Mouse (Mus musculus) MEL (cell line): ENCODE measurements around the gene Gm4756. TPM values are rescaled to one million over a fixed set of nuclear protein-coding genes. Genes with fewer than 3 reads are reported as not detected.
"Not testable (repeated sequence)": the region's sequence is repeated elsewhere in the genome, so short reads cannot be mapped to it uniquely, and the experiment has no call there.

ENCODE experiments used
- DNase-seq: peaks from one replicate; pipeline ENCODE4 v3.0.0; 2011; ENCODE audit warnings: low read depth, low spot score
- H3K27ac ChIP-seq: 2 replicates; pipeline ENCODE4 v1.5.1; 2012; ENCODE audit warnings: low read depth, mild to moderate bottlenecking, control low read depth, low read length, moderate library complexity; ENCODE audit not compliant: control insufficient read depth
- H3K27me3 ChIP-seq, 2 experiments: fragments of 150-350 bp in 1 of 2; sonication (generic) in 1 of 2; 2 replicates each; pipeline ENCODE4 v1.6.1; 2012; ENCODE audit warnings: low read length in 2 of 2, mild to moderate bottlenecking in 2 of 2, improper control_type of control experiment in 1 of 2, moderate library complexity in 1 of 2; ENCODE audit not compliant: insufficient read depth in 2 of 2, control insufficient read depth in 1 of 2
- H3K36me3 ChIP-seq, 2 experiments: 2 replicates each; pipeline ENCODE4 v1.6.1; 2012 to 2014; ENCODE audit warnings: low read length in 2 of 2, improper control_type of control experiment in 1 of 2, inconsistent platforms in 1 of 2, mild to moderate bottlenecking in 1 of 2; ENCODE audit not compliant: insufficient read depth in 2 of 2, control insufficient read depth in 1 of 2
- H3K4me1 ChIP-seq, 2 experiments: fragments of 150-350 bp in 1 of 2; sonication (generic) in 1 of 2; 2 replicates each; pipeline ENCODE4 v1.6.1; 2012; ENCODE audit warnings: low read length in 2 of 2, improper control_type of control experiment in 1 of 2, mild to moderate bottlenecking in 1 of 2; ENCODE audit not compliant: insufficient read depth in 2 of 2, control insufficient read depth in 1 of 2
- H3K4me3 ChIP-seq, 2 experiments: fragments of 150-350 bp in 1 of 2; sonication (generic) in 1 of 2; 2 replicates each; pipeline ENCODE4 v1.5.1; 2012; ENCODE audit warnings: low read depth in 2 of 2, low read length in 2 of 2, mild to moderate bottlenecking in 2 of 2, moderate library complexity in 2 of 2, control low read depth in 1 of 2, improper control_type of control experiment in 1 of 2; ENCODE audit not compliant: control insufficient read depth in 1 of 2, insufficient read depth in 1 of 2
- H3K79me2 ChIP-seq: 2 replicates; pipeline ENCODE4 v1.6.1; 2012; ENCODE audit warnings: mild to moderate bottlenecking, low read length, moderate library complexity; ENCODE audit not compliant: control insufficient read depth, poor library complexity, insufficient read depth
- H3K9ac ChIP-seq: 2 replicates; pipeline ENCODE4 v1.6.1; 2012; ENCODE audit warnings: low read depth, mild to moderate bottlenecking, control low read depth, low read length, moderate library complexity; ENCODE audit not compliant: control insufficient read depth, poor library complexity, severe bottlenecking
- H3K9me3 ChIP-seq: fragments of 150-350 bp; sonication (generic); replicated peaks from 2 replicates; pipeline ENCODE4 v1.6.1; 2012; ENCODE audit warnings: mild to moderate bottlenecking, low read length, improper control_type of control experiment, moderate library complexity; ENCODE audit not compliant: insufficient read depth
- BHLHE40 ChIP-seq: IDR thresholded peaks from 2 replicates; pipeline ENCODE4 v1.6.1; 2012; ENCODE audit warnings: low read depth, mild to moderate bottlenecking, inconsistent platforms, low read length, improper control_type of control experiment, borderline replicate concordance
- CHD1 ChIP-seq: IDR thresholded peaks from 2 replicates; pipeline ENCODE4 v1.6.1; 2012; ENCODE audit warnings: low read depth, mild to moderate bottlenecking, inconsistent platforms, low read length, improper control_type of control experiment
- CHD2 ChIP-seq: IDR thresholded peaks from 2 replicates; pipeline ENCODE4 v1.6.1; 2011; ENCODE audit warnings: low read length, improper control_type of control experiment
- CTCF ChIP-seq, 3 experiments: IDR thresholded peaks in 2 of 3; conservative IDR thresholded peaks in 1 of 3; 2 replicates each; pipeline ENCODE4 v1.5.1; 2011 to 2012; ENCODE audit warnings: low read length in 3 of 3, low read depth in 2 of 3, mild to moderate bottlenecking in 2 of 3, improper control_type of control experiment in 1 of 3, inconsistent platforms in 1 of 3, mixed read lengths in 1 of 3, moderate library complexity in 1 of 3; ENCODE audit not compliant: control insufficient read depth in 1 of 3, insufficient read depth in 1 of 3, poor library complexity in 1 of 3, severe bottlenecking in 1 of 3
- ELF1 ChIP-seq: IDR thresholded peaks from 2 replicates; pipeline ENCODE4 v1.6.1; 2014; ENCODE audit warnings: low read depth, mild to moderate bottlenecking, inconsistent platforms, low read length, improper control_type of control experiment, moderate library complexity
- EP300 ChIP-seq, 2 experiments: IDR thresholded peaks; 2 replicates each; pipeline ENCODE4 v1.6.1; 2011; ENCODE audit warnings: improper control_type of control experiment in 2 of 2, low read length in 2 of 2, low read depth in 1 of 2, mild to moderate bottlenecking in 1 of 2
- GABPA ChIP-seq: IDR thresholded peaks from 2 replicates; pipeline ENCODE4 v1.6.1; 2012; ENCODE audit warnings: low read depth, mild to moderate bottlenecking, inconsistent platforms, low read length, improper control_type of control experiment, moderate library complexity
- HCFC1 ChIP-seq: IDR thresholded peaks from 2 replicates; pipeline ENCODE4 v1.6.1; 2012; ENCODE audit warnings: low read depth, mild to moderate bottlenecking, inconsistent platforms, low read length, improper control_type of control experiment, moderate library complexity
- JUND ChIP-seq: IDR thresholded peaks from 2 replicates; pipeline ENCODE4 v1.6.1; 2011; ENCODE audit warnings: low read depth, mild to moderate bottlenecking, improper control_type of control experiment, low read length
- MEF2A ChIP-seq: IDR thresholded peaks from 2 replicates; pipeline ENCODE4 v1.6.1; 2014; ENCODE audit warnings: low read depth, mild to moderate bottlenecking, inconsistent platforms, low read length, improper control_type of control experiment; ENCODE audit not compliant: poor library complexity, insufficient replicate concordance, severe bottlenecking; ENCODE audit errors: extremely low read depth
- MYB ChIP-seq: IDR thresholded peaks from 2 replicates; pipeline ENCODE4 v1.6.1; 2011; ENCODE audit warnings: mild to moderate bottlenecking, low read depth, low read length, improper control_type of control experiment
- POLR2A ChIP-seq, 2 experiments: IDR thresholded peaks; 2 replicates each; pipeline ENCODE4 v1.6.1; 2011 to 2012; ENCODE audit warnings: low read length in 2 of 2, mild to moderate bottlenecking in 2 of 2, control low read depth in 1 of 2, improper control_type of control experiment in 1 of 2, low read depth in 1 of 2, moderate library complexity in 1 of 2; ENCODE audit not compliant: control insufficient read depth in 1 of 2, insufficient read depth in 1 of 2, poor library complexity in 1 of 2
- SIN3A ChIP-seq: IDR thresholded peaks from 2 replicates; pipeline ENCODE4 v1.6.1; 2012; ENCODE audit warnings: low read length, improper control_type of control experiment, inconsistent platforms
- SMC3 ChIP-seq: IDR thresholded peaks from 2 replicates; pipeline ENCODE4 v1.6.1; 2011; ENCODE audit warnings: low read depth, low read length, improper control_type of control experiment
- TAL1 ChIP-seq: IDR thresholded peaks from 2 replicates; pipeline ENCODE4 v1.6.1; 2012; ENCODE audit warnings: mild to moderate bottlenecking, inconsistent platforms, low read length, moderate library complexity, mixed read lengths
- TCF12 ChIP-seq: IDR thresholded peaks from 2 replicates; pipeline ENCODE4 v1.6.1; 2014; ENCODE audit warnings: low read depth, mild to moderate bottlenecking, inconsistent platforms, low read length, improper control_type of control experiment, moderate library complexity
- USF1 ChIP-seq: IDR thresholded peaks from 2 replicates; pipeline ENCODE4 v1.6.1; 2014; ENCODE audit warnings: low read depth, mild to moderate bottlenecking, inconsistent platforms, low read length, improper control_type of control experiment, moderate library complexity
- ZKSCAN1 ChIP-seq: IDR thresholded peaks from 2 replicates; pipeline ENCODE4 v1.6.1; 2012; ENCODE audit warnings: low read depth, mild to moderate bottlenecking, inconsistent platforms, low read length, improper control_type of control experiment, moderate library complexity
- ZNF384 ChIP-seq: IDR thresholded peaks from 2 replicates; pipeline ENCODE4 v1.6.1; 2012; ENCODE audit warnings: low read depth, mild to moderate bottlenecking, inconsistent platforms, low read length, improper control_type of control experiment
- polyA plus RNA-seq, 2 experiments: library from polyadenylated mRNA; stranded (reverse) in 1 of 2; unstranded in 1 of 2; fragments of >175 nt in 1 of 2; fragments of >200 nt in 1 of 2; gene quantifications; 2 replicates each; pipeline versions ENCODE4 v1.2.1 to v1.2.4; 2012; ENCODE audit warnings: low replicate concordance in 2 of 2, low read depth in 1 of 2; ENCODE audit not compliant: insufficient read length in 2 of 2, insufficient read depth in 1 of 2, missing spikeins in 1 of 2
- total RNA-seq: library from RNA; depleted of rRNA; stranded (reverse); fragments of 300-350 nt; gene quantifications from 2 replicates; pipeline ENCODE4 v1.2.3, GENCODE M21; 2012

The Gm4756 gene
- total and polyA plus RNA-seq, 3 experiments, result not detected

GRCm38 (mm10) chr12:72598731-72599130 lies 50.7 kb downstream of the Gm4756 start:
- TF ChIP-seq EP300 (IDR thresholded peaks at IDR 0.05; ENCODE audit: low read depth in 1 of 2, low read length in 2 of 2) (peak; percentile 15 to 21; a peak in 1 of 4 replicates), TCF12 (peak; percentile 34; the same call in 1 of the 2 replicates)

GRCm38 (mm10) chr12:72594001-72594400 lies 55.5 kb downstream of the Gm4756 start:
- H3K36me3 ChIP-seq, result no peaks in the 10 kb centered on the region
- no peak for DNase-seq
- H3K79me2 ChIP-seq, result no peaks in the 10 kb centered on the region
- no peaks in the 10 kb centered on the region for H3K4me1 ChIP-seq
- no peak overlapping the region for H3K9ac ChIP-seq
- H3K4me3 ChIP-seq, result no peak overlapping the region
- no peaks in the 10 kb centered on the region; the same call in 1 of the 2 replicates for H3K9me3 ChIP-seq
- H3K27ac ChIP-seq, result no peak overlapping the region
- no peaks in the 10 kb centered on the region for H3K27me3 ChIP-seq
- TF ChIP-seq ELF1 (no peak), CHD2 (no peak), HCFC1 (no peak), TCF12 (no peak), CHD1 (no peak), POLR2A (IDR thresholded peaks at IDR 0.05; ENCODE audit: control insufficient read depth in 1 of 2, insufficient read depth in 1 of 2, low read depth in 1 of 2, low read length in 2 of 2, poor library complexity in 1 of 2) (no peak), JUND (no peak), GABPA (no peak)

More at GRCm38 (mm10) chr12:72598731-72599130, 50.7 kb downstream of the Gm4756 start:
- not testable (repeated sequence) for H3K9me3 ChIP-seq, H3K9ac ChIP-seq, H3K4me3 ChIP-seq, H3K79me2 ChIP-seq, H3K27me3 ChIP-seq, H3K36me3 ChIP-seq, H3K4me1 ChIP-seq, H3K27ac ChIP-seq
- DNase-seq, result peak; percentile 64

GRCm38 (mm10) chr12:72592991-72593390 lies 56.5 kb downstream of the Gm4756 start:
- Histone ChIP-seq H3K9ac (no peak overlapping the region), H3K36me3 (no peaks in the 10 kb centered on the region), H3K79me2 (no peaks in the 10 kb centered on the region), H3K9me3 (no peaks in the 10 kb centered on the region), H3K4me1 (no peaks in the 10 kb centered on the region), H3K4me3 (no peak overlapping the region), H3K27ac (no peak overlapping the region), H3K27me3 (no peaks in the 10 kb centered on the region)
- DNase-seq, result no peak
- no peak for TF ChIP-seq POLR2A (IDR thresholded peaks at IDR 0.05; ENCODE audit: control insufficient read depth in 1 of 2, insufficient read depth in 1 of 2, low read depth in 1 of 2, low read length in 2 of 2, poor library complexity in 1 of 2)
- no peak for TF ChIP-seq EP300 (IDR thresholded peaks at IDR 0.05; ENCODE audit: low read depth in 1 of 2, low read length in 2 of 2)
- TF ChIP-seq MEF2A, result no peak
- TF ChIP-seq USF1, result no peak
- no peak for TF ChIP-seq ZKSCAN1
- no peak for TF ChIP-seq MYB
- no peak for TF ChIP-seq JUND
- TF ChIP-seq BHLHE40, result no peak
- no peak for TF ChIP-seq SIN3A
- no peak for TF ChIP-seq ZNF384
- TF ChIP-seq ELF1, result no peak
- no peak for TF ChIP-seq CTCF (IDR thresholded peaks at IDR 0.05 in 2 of 3, conservative IDR thresholded peaks at IDR 0.05 in 1 of 3; ENCODE audit: control insufficient read depth in 1 of 3, insufficient read depth in 1 of 3, low read depth in 2 of 3, low read length in 3 of 3, poor library complexity in 1 of 3, severe bottlenecking in 1 of 3)
- no peak for TF ChIP-seq CHD1
- TF ChIP-seq TAL1, result no peak
- no peak for TF ChIP-seq SMC3
